Mouse (Mus musculus) frontal cortex, adult (tissue): ENCODE data around the gene Dner.

Experiments
- ATAC-seq: cut with Nextera tagmentation; 2 replicates; pipeline ENCODE4 v1.9.2; 2017; ENCODE audit warnings: mild to moderate bottlenecking, moderate library complexity, mixed read lengths; ENCODE audit not compliant: low TSS enrichment

The Dner gene

DNA sequence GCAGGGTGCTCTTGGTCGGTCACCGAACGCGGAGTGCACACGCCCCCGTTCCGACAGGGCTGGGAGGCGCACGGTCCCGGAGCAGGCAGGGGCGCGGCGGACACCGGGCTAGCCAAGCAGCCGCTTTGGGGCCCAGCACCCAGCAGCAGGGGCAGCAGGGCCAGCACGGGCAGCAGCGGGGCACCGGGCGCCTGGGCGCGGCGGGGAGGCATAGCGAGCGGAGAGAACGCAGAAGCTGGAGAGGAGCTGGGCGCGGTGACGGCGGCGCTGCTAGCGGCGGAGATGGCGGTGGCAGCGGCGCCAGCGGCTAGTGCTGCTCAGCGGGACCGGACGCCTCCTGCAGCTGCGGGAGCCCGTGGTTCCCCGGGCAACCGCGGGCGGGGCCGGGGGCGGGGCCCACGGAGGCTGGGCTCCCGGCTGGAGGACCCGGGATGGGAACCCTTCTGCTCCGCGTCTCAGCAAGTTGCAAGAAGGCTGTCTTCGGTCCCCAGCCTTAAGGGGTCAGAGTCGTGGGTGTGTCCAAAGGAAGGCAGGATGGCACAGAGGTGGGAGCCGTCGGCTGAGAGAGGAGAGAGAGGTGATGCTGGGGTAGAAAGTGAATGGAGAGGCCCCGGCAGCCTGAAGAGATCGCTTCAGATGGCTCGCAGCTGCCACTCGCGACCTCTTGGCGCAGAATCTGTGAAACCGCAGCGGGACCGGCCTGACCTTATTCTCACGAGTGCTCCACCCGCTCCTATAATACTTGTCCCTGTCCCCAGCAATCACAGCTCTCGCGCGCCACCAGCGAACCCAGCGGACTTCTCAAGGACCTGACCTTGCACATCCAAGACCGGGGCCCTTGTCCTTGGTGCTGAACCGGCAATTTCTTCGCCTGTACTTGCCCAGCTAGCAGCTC, at the start of gene Dner:
Gene Dner, minus strand, starts transcription at position 705 of the 895 bp plus-strand sequence.
- peak; percentile 79 for ATAC-seq

DNA sequence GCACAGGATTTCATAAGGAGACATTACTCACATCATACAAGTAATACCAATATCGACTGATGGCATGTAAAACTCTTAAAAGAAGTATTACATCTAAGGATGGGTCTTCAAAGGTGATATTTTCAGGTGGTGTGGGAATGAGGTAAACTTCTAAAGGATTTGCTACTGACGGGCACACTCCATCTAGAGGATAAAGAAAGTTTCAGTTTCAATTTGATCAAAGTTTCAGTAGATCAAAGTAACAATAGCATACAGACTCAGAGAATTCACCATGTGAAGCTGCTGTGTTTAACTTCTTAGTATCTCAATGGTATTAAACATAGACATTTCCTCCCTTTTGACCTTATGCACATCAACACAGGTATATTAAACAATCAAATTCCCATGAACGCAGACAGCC, 46.1 kb upstream of the Dner start:
- ATAC-seq = no peak

DNA sequence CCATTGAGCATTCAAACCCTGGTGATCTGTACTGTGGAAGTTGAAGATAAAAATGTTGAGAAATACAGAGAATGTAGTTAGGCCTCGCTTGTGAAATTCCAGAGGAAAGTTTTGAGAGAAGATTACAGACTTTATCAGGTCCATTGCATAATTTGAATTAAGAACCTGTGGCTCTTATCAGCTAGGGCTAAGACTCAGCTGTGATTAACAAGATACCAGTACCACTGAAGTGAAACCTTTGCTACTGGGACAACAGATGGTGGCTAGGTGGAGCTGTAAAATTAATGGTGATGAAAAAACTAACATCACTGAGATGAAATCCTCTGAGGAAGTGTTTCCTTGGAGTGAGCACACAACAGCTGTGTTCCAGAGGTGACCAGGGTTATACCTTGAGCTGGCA, 44.1 kb upstream of the Dner start:
- ATAC-seq = no peak

DNA sequence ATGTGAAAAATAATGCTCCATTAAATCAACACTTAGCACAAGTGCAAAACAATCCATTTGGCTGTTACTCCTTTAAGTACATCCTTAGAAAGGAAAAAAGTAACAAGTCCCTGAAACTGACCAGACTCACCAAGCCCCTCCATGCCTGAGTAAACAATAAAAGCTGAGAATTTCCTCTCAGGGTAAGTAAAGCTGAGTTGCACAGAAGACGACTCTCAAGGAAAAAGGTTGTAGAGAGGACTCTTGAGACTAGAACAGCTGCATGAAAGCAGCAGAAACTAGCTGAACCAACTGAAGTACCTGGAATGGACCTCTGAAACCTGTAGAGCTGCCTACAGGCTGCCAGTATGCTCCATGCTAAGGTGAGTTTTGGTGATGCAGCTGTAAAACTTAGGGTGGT, 41.1 kb upstream of the Dner start:
- ATAC-seq = no peak

DNA sequence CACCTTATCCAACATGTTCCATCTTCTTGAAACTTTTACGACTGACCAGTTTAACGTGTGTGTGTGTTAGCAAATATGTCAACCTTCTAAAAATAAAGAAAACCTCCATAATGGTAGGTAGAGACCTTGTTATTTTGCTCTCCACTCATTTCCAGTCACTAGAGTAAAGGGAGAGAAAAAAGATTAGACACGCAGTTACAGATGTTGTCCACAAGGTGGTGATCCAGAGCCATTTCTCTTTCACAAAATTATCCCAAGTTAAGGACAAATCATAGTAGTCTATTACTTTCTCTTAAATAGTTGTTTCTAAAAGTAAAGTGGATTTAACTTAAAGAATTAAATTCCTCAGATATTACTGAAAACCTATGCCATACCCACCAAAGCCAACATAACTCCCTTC, 37.8 kb upstream of the Dner start:
- peak; percentile 57; the same call in 1 of the 2 replicates for ATAC-seq

DNA sequence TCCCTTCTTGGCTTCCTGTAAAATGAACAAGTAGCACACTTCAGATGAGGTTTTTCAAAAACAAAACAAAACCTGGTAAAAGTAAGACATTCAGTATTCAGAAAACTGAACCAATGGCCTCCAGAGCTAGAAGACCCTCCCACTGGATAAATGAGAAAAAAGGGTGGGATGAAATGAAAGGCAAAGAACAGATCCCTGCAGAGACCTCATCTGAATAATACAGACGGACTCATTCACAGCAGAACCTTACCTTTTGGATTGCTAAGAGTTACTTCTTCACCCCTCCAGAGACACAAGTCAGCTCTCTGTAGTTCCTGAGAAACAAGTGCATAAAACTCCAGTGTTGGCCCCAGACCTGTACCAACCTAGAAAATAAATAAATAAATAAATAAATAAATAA, 35.7 kb upstream of the Dner start:
- ATAC-seq = no peak

DNA sequence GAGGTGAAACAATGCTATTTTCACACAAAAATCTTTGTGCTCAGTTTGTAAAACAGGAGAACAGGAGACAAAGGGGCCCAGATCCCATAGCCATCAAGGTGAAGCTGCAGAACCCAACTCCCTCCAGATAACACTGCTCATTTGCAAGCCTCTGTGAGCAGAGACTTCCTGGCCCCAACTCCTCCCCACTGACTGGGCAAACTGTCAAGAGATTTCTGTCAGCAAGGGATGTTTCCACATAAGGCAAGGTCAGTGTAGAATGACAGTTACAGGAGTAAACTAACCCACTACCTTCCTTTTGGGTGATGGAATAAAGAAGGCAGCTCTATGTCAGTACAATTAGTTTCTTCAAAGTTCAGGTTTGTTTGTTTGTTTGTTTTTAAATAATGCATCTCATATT, 26.8 kb upstream of the Dner start:
- ATAC-seq = no peak

DNA sequence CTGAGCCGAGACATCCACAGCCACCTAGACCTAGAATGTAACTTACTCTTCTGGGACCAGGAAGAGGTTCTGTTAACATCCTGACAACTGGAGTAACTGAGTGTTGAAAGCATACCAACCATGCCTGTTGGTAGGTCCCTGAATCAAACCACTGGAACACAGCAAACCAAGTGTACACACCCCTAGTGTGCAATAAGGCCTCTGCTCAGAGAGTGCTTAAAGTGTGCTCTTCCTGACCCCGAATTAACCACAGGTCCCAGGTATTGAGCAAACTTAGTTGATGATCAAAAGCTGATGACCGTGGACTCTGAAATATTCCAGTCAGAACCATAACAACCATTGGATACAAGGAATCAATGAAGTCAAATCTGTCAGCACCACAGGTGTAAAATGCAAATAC, 26.4 kb upstream of the Dner start:
- ATAC-seq = no peak

DNA sequence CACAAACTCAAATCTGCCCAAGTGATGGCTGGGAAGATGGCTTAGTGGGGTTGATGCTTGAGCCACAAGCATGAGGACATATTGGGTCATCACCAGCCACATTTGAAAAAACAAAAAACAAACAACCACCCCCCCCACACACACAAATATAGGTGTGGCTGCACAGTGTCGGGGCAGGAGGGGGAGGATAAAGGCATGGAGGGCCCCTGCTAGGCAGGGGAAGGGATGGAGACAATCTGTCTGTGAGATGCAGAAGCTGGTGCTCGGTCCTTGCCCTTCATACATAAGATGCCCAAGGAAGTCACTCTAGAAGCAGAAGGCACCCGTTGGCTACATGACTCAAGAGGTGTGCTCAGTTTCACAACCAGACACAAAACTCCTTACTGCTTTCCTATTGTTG, 25.9 kb upstream of the Dner start:
- ATAC-seq = no peak

DNA sequence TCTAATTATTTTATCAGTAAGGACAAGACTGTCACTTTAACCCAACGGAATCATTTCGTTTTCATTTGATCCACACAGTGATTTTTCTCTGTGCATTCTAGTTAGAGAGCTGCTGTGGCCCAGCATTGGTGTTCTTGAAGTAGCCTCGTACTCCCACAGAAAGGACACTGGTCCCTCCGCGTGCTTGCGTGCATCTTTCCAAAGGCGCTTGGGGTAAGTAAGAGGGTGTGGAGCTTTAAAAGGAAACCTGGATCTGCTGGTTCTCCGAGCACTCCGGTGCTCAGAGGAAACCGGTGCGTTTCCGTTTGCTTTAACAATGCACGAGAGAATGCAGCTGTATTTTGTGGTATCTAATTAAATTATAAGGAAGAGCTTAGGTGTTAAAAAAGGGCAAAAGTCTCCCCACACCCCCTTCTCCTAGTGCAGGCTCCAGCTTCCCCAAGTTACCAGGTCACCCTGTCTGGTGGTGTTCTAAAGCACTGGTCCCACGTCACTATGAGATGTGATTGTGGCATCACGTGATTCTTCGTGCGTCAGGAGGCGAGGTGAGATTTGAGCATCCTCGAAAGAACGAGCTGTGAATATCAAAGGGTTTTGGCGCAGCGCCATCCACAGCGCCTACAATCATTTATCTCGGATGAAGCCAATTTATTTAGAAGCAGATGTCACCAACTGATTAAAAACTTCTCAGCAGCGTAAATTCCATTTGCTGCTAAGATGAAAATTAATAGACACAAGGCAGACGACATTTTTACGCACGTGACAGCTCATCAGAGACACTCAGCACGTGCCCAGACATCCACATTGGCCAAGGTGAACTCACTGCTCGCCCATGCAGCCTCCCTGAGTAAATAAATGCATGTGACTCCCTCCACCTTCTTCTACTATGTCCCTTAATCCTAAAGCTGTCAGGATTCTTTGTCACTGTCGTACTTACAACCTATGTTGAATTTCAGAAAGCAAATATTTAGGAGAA, 14.1 kb upstream of the Dner start:
- ATAC-seq = peak; percentile 90

DNA sequence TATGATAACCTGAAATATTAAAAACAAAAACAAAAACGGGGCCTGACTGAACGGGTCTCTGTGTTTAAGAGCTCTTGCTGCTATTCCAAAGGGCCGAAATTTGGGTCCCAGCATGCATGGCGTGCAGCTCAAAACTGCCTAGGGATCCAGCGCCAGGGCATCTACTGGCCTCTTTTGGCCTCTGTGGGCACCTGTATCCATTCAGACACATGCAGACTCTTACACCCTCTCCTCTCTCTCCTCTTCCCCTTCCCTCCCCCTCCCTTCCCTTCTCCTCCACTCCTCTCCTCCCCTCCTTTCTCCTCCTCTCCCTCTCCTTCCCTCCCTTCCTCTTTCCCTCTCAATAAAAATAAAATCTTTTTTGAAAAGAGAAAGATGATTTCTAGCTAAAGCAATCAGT, 13.4 kb upstream of the Dner start:
- peak; percentile 24 for ATAC-seq

DNA sequence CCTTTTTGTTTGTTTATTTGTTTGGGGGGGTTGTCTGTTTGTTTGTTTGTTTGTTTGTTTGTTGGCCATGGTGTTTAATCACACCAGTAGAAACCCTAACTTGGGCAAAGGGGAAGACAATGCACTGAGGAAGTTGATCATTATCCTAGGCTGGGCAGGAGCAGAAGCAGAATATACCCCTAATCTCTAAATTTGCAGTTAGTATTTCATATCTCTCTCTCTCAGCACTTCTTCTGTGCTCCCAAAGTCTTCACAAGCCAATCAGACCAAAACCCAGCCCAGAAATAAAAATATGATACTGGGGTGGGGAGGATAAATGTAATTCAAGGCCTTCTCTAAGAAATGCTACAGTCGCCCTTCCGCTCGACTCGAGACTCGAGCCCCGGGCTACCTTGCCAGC, 4.2 kb upstream of the Dner start:
- ATAC-seq = no peak

DNA sequence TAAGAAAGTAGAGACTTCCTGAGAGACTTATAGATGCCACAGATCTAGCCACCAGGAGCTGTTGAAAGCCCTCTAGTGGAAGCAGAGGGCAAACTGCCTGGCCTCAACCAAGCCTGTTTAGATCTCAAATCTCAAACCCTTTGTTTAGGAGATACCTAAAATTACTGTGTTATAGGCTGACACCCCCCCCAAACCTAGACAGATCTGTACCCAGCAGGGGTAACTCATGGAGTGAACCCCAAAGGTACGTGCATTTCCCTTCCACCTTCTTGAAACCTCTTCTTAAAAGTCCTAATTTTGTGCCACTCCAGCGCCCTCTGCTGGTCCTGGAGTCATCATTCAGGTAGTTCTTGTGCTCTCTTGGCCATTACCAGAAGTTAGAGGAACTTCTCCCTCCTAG, 1.1 kb upstream of the Dner start:
- peak; percentile 68 for ATAC-seq

DNA sequence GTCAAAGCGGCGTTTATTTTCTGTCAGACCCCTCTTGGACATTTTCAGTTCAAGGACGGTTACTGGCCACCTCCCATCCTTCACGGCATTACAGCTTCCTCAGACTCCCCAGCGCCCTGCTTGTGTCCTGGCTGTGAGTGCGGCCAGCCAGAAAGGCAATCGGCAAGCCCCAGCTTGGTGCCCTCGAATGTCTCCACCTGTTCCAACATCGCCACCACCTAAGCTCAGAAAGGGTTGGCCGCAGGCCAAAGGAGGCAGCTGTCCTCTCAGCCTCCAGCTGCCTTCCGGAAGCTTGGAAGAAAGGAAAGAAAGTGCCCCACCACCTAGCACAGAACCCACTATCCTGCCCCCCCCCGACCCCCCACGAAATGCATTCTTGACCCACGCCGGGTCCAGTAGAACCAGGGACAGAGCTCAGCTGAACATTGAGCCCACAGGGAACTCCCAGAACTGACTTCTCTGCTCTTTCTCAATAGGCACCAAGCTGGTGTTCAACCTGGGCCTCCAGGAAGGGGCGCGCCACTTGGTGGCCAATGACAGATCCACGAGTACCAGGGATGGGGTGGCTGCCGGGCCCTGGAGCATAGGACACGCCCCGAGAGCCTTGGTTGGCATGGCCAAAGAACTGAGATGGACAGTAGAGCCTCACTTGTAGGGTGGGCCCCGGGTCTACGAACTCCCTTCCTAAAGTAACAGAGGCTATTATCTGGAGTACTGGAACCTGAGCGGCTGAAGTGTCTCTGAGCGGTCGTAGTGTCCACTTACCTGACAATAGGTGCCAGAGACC, 1.1 kb downstream of the Dner start:
- peak; percentile 46 for ATAC-seq

DNA sequence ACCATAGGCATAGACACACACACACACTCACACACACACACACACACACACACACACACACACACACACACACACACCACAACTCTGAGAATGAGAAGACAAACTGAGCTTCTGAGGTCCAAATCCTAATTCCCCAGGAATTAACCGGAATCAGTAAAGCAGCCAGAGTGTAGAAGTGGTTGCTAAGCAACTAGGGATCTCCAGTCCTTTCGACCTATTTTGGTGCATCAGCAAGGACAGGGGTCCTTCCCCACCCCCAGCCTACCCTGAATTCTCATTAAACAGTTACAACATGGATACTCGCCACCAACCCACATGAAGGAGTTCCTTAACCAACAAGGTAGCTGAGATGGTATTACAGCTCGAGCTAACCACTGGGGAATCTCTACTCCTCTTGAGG, 18.1 kb downstream of the Dner start:
- ATAC-seq = no peak

DNA sequence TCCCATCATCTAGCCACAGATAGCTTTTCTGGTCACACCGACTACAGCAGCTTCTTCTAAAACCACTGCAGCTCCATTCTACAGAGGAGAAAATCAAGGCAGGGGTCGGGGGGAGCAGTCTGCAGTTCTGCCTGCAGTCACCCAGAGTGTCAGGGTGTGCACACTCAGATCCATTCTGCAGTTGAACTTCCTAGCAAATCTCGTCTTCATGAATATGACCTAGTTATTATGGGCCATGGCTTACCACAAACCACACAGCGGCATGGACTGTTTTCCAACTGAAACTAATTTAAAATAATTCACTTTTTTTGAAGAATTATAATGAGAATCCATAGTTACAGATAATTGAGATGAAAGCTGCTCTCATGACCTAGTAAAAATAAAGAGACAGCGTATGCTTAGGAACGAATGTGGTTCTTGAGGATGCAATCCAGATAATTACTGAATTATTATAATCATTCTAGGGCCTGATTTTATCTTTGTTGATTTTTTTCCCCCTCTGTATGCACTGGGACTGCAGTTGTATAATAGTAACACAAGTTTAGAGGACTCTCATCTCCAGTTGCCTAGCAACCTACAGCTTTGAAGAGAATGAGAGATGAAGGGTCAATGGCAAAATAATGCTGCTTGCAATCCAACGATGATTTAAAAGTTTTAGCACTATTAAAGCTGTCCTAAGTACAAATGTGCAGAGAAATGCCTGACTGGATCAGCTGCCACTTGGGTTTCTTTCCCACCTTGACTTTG, 27.7 kb downstream of the Dner start:
- 0 out of 2 replicates have a peak, but pooled peaks have one; percentile 41 for ATAC-seq

DNA sequence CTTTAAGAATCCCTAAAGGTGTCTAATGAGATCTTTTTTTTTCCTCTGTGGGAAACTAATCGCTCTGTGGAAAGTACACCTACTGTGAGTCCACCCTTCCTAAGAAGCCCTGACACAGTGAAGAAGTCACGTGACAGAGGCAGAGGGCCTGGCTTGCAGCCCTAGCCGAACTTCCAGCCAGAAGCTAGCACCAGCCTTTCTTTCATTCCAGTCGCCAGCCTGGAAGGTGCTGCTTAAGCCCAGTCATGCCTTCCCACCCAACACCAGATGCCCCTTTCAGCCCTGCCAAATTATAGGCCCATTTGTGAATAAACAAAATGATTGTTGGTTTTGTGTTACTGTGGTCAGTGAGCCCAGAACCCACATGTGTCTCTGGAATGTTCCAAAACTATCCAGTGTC, 28.4 kb downstream of the Dner start:
- no peak; the same call in 1 of the 2 replicates for ATAC-seq

DNA sequence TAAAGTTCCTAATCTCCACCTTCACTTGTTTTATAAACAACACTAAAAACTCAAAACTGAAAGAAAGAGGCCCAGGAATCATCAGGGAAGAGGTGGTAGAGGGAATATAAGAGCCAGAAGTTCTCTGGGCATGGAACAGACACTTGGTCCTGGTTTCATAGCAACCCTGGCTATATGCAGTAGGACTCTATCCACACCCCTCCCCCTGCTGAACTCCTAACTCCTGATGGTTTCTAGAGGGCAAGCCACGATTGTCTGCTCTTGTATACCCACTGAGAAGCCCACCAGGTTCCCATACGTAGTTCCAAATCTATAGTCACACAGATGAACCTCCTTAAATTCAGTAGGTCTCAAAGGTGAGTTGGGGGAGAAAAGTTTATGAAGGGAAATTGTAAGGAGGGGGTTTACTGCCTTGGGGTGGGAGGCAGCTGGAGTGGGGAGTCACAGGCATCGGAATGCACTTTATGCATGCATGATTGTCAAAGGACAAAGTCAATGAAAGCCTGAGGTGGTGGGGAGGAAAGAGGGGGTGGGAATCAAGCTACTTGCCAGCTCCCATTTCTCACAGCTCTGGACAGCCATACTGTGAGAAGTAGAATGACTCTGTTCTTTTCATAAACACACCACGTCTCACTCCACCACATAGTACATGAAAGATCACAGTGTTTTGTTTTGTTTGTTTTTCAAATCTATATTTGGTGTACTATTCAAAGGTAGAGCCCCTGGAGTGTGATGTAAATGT, 31.5 kb downstream of the Dner start:
- no peak for ATAC-seq

DNA sequence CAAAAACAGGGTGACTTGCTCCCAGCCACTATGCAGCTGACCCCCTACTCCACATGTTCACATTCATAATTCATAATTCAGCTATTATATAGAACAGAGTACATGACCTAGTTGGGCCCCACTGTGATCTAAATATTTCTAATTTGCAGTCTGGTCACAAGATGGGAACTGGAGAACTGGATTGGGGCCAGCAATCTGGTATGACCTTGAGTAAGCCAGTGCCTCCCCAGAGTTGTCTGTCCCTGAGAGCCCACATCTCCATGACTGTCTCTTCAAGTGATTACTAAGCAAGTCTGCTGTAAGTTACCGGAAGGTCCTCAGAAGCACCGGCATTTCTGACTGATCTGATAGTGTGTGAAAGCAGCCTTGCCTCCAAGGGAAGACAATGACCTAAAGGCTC, 49.2 kb downstream of the Dner start:
- ATAC-seq = no peak

DNA sequence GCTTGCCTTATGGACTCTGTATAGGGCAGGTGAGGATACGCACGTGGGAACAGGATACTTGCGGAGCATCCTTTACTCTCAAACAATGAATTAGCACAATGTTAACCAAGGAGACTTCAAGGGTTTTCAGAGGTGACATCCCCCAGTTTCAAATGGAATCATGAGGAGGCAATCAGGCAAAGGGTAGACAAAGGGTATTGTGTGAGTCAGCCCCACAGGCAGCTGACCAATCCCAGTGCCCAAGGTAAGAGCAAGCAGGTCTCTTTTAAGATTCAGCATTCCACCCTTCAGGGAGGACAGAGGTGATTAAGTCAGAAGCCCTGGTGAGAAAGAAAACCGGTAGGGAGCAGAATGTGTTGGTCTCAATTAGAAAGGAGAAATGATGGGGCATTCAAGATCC, 55.6 kb downstream of the Dner start:
- ATAC-seq = no peak
